36 mouse cellular contexts compared by ENCODE assay signal in genomic region chr2:102403982-102404381, GRCm38 (mm10). TPM values are rescaled to one million over a fixed set of nuclear protein-coding genes. Genes with fewer than 3 reads are reported as not detected.
"Had no signal": no experiment of that assay in that cellular context is flagged by ENCODE, and none has a peak within 500 bp of the region (broad histone marks: within the 10 kb centered on the region; RNA-seq: fewer than 3 reads in every experiment).

No protein-coding gene starts in this region.

- H3K27me3 ChIP-seq: limb, embryonic 12.5 days; limb, embryonic 13.5 days; limb, embryonic 15.5 days; liver, embryonic 12.5 days; liver, embryonic 13.5 days; liver, embryonic 15.5 days; lung, embryonic 15.5 days; megakaryocyte, embryonic 14.5 days; midbrain, embryonic 15.5 days; neural tube, embryonic 12.5 days had no signal

- H3K4me3 ChIP-seq: limb, embryonic 10.5 days; limb, embryonic 12.5 days; limb, embryonic 13.5 days; limb, embryonic 15.5 days; liver, embryonic 12.5 days; liver, embryonic 13.5 days; liver, embryonic 15.5 days; lung, embryonic 15.5 days; megakaryocyte, embryonic 14.5 days; midbrain, embryonic 10.5 days; midbrain, embryonic 12.5 days; midbrain, embryonic 13.5 days; midbrain, embryonic 15.5 days; myocyte; neural tube, embryonic 12.5 days had no signal

- ATAC-seq: liver, embryonic 12.5 days; liver, postnatal 0 days; lung, postnatal 0 days; midbrain, embryonic 13.5 days; midbrain, embryonic 15.5 days; midbrain, embryonic 16.5 days had no signal

- H3K4me2 ChIP-seq: limb, embryonic 12.5 days; limb, embryonic 13.5 days; limb, embryonic 15.5 days; liver, embryonic 11.5 days; liver, embryonic 12.5 days; liver, embryonic 13.5 days; liver, embryonic 15.5 days; lung, embryonic 14.5 days; lung, embryonic 15.5 days; midbrain, embryonic 11.5 days; midbrain, embryonic 12.5 days; midbrain, embryonic 13.5 days; midbrain, embryonic 15.5 days; neural tube, embryonic 12.5 days had no signal

- H3K27ac ChIP-seq: limb, embryonic 10.5 days; limb, embryonic 12.5 days; limb, embryonic 13.5 days; limb, embryonic 15.5 days; liver, embryonic 12.5 days; liver, embryonic 13.5 days; liver, embryonic 14.5 days; liver, embryonic 15.5 days; lung, embryonic 15.5 days; macrophage; midbrain, embryonic 10.5 days; midbrain, embryonic 12.5 days; midbrain, embryonic 13.5 days; midbrain, embryonic 15.5 days; neural tube, embryonic 12.5 days had no signal

- H3K36me3 ChIP-seq: limb, embryonic 12.5 days; limb, embryonic 13.5 days; limb, embryonic 15.5 days; liver, embryonic 13.5 days; liver, embryonic 15.5 days; lung, embryonic 15.5 days; midbrain, embryonic 12.5 days; midbrain, embryonic 13.5 days; midbrain, embryonic 15.5 days; neural tube, embryonic 12.5 days had no signal

- H3K9ac ChIP-seq: limb, embryonic 12.5 days; limb, embryonic 13.5 days; limb, embryonic 15.5 days; liver, embryonic 12.5 days; liver, embryonic 13.5 days; liver, embryonic 14.5 days; liver, embryonic 15.5 days; liver, postnatal 0 days; lung, embryonic 14.5 days; lung, embryonic 15.5 days; midbrain, embryonic 12.5 days; midbrain, embryonic 13.5 days; midbrain, embryonic 15.5 days; neural tube, embryonic 12.5 days had no signal

- DNase-seq: left cerebral cortex, postnatal 4 days; liver; liver, embryonic 13.5 days; liver, postnatal 0 days; lung, adult 18-20 months; lung, adult 2 months; lung, embryonic 14.5 days; lung, postnatal 10 days; lung, postnatal 14 days; lung, postnatal 36 days; lung, postnatal 4 days; midbrain, embryonic 14.5 days had no signal

- H3K9me3 ChIP-seq: limb, embryonic 10.5 days; limb, embryonic 12.5 days; limb, embryonic 13.5 days; limb, embryonic 15.5 days; liver, embryonic 12.5 days; liver, embryonic 13.5 days; liver, embryonic 15.5 days; lung, embryonic 15.5 days; megakaryocyte, embryonic 14.5 days; midbrain, embryonic 12.5 days; midbrain, embryonic 13.5 days; midbrain, embryonic 15.5 days; neural tube, embryonic 12.5 days had no signal

RNA-seq across cellular contexts. Expression of gene Fjx1, which starts 48.3 kb away (rescaled TPM):
- total RNA-seq: liver, adult 2 months; megakaryocyte, adult 5-6 weeks; megakaryocyte-erythroid progenitor cell, adult 5-6 weeks; monocyte, adult 5-6 weeks had no signal
- polyA plus RNA-seq: macrophage had no signal
